Mouse (Mus musculus): Measurements from ENCODE around the gene Sprtn. TPM values are rescaled to one million over a fixed set of nuclear protein-coding genes. Genes with fewer than 3 reads are reported as not detected.

Gene Sprtn
- polyA plus RNA-seq, 1 experiment: 26.8 TPM

- TF ChIP-seq CTCF (IDR thresholded peaks at IDR 0.05; ENCODE audit: borderline replicate concordance, control insufficient read depth, extremely low read depth, insufficient read depth, low read length, poor library complexity) (no peak), POLR2A (IDR thresholded peaks at IDR 0.05; ENCODE audit: control insufficient read depth, extremely low read depth, insufficient read depth, low read length, poor library complexity) (no peak)
- Histone ChIP-seq H3K27me3 (ENCODE audit: control insufficient read depth, insufficient read depth, low read length) (no peaks in the 10 kb centered on the region), H3K4me1 (replicated peaks; ENCODE audit: control insufficient read depth, insufficient read depth, low read length) (no peaks in the 10 kb centered on the region), H3K4me3 (ENCODE audit: control insufficient read depth, insufficient read depth, low read length) (no peak overlapping the region), H3K36me3 (ENCODE audit: control insufficient read depth, insufficient read depth, low read length) (peaks cover 29% of the 10 kb centered on the region), H3K27ac (ENCODE audit: control insufficient read depth, insufficient read depth, low read length) (no peak overlapping the region)
- no peak for DNase-seq
- WGBS: 100% methylated on average over 5 of the region's 5 CpGs
Measured at GRCm38 (mm10) chr8:124914061-124914460, 16.4 kb downstream of the Sprtn start.

DNA sequence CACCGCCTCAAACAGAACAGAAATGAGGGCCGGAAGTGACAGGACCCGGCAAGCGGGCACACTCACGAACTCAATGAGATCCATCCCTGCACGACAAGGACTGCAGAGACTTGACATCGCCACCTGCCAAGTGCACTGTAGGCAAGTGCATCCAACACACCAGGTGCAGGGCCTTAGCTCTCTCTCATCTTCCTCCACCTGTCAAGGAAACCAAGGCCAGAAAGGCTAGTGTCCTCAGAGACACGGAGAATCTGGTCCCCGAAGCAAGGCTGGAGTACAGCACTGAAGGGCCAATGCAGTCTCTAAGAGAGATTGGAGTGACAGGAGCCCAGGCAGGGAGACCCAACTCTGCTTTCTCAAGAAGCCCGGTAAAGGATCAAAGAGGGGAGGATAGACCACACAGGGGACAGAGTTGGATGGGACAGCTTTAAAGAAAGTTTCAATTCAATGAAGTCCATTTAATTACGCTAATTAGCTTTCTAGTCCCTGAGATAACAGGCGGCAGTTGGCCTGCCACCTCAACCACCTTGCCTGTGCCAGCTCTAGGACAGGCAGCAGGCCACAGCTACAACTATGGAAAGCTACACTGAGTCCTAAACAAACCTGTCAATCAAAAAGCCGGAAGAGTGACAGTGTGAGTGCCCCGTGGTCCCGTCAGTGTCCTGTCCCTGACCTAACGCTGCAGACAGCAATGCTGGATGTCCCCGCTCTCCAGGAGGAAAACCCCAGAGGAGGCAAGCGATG lies 20.2 kb downstream of the Sprtn start:
- Histone ChIP-seq H3K27ac (ENCODE audit: control insufficient read depth, insufficient read depth, low read length) (no peak overlapping the region), H3K4me1 (replicated peaks; ENCODE audit: control insufficient read depth, insufficient read depth, low read length) (peaks cover 13% of the 10 kb centered on the region), H3K36me3 (ENCODE audit: control insufficient read depth, insufficient read depth, low read length) (peaks cover 10% of the 10 kb centered on the region), H3K27me3 (ENCODE audit: control insufficient read depth, insufficient read depth, low read length) (no peaks in the 10 kb centered on the region), H3K4me3 (ENCODE audit: control insufficient read depth, insufficient read depth, low read length) (no peak overlapping the region)
- DNase-seq: no peak
- TF ChIP-seq CTCF (IDR thresholded peaks at IDR 0.05; ENCODE audit: borderline replicate concordance, control insufficient read depth, extremely low read depth, insufficient read depth, low read length, poor library complexity) (no peak), POLR2A (IDR thresholded peaks at IDR 0.05; ENCODE audit: control insufficient read depth, extremely low read depth, insufficient read depth, low read length, poor library complexity) (no peak)
- WGBS: 93% methylated on average over 18 of the region's 18 CpGs

DNA sequence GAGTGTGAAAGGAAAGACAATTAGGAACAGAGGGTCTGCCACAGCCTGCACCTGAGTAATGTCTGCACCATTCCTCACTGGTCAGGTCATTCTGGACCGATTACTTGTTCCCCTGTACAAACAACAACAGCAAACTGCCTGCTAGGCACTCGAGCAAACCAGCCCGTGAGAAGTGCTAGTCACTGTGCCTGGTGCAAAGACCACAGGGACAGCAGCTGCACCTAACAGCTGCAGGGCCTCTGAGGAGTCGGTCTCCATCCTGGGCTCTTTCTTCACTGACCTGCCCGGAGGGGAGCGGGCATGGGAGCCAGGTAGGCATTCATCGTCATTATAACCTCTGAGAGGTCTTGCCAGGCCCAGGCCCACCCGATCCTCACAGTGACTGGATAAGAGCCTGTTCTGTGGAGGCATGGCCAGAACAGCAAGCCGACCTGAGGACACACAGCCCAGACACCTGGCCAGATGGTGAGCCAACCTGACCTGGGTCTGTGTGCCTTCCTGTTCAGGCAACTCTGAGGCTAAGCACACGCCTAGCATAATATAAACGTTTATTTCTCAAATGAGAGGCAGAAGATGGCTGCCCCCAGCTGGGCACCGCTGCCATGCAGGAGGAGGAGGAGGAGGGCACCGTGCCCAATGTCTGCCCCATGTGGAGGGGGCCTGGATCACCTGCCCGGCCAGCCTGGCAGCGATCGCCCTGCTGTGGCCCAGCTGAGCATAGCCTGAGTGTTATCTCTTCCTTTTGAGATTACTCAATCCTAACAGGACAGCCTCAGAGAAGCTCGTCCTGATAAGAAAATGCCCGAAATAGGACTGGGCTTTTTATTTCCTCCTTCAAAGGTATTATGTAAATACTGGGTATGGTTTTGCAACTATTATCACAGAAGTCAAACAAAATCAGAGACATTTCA lies 23.9 kb downstream of the Sprtn start:
- H3K4me3 ChIP-seq (ENCODE audit: control insufficient read depth, insufficient read depth, low read length): no peak overlapping the region
- TF ChIP-seq POLR2A (IDR thresholded peaks at IDR 0.05; ENCODE audit: control insufficient read depth, extremely low read depth, insufficient read depth, low read length, poor library complexity) (no peak), CTCF (IDR thresholded peaks at IDR 0.05; ENCODE audit: borderline replicate concordance, control insufficient read depth, extremely low read depth, insufficient read depth, low read length, poor library complexity) (no peak)
- WGBS: 25% methylated on average over 18 of the region's 18 CpGs
- H3K36me3 ChIP-seq (ENCODE audit: control insufficient read depth, insufficient read depth, low read length): no peaks in the 10 kb centered on the region
- no peaks in the 10 kb centered on the region for H3K27me3 ChIP-seq (ENCODE audit: control insufficient read depth, insufficient read depth, low read length)
- DNase-seq: no peak
- no peak overlapping the region for H3K27ac ChIP-seq (ENCODE audit: control insufficient read depth, insufficient read depth, low read length)
- peaks cover 32% of the 10 kb centered on the region for H3K4me1 ChIP-seq (replicated peaks; ENCODE audit: control insufficient read depth, insufficient read depth, low read length)

GRCm38 (mm10) chr8:124922490-124923089 lies 24.9 kb downstream of the Sprtn start:
- TF ChIP-seq POLR2A (IDR thresholded peaks at IDR 0.05; ENCODE audit: control insufficient read depth, extremely low read depth, insufficient read depth, low read length, poor library complexity) (no peak), CTCF (IDR thresholded peaks at IDR 0.05; ENCODE audit: borderline replicate concordance, control insufficient read depth, extremely low read depth, insufficient read depth, low read length, poor library complexity) (no peak)
- Histone ChIP-seq H3K4me1 (replicated peaks; ENCODE audit: control insufficient read depth, insufficient read depth, low read length) (peaks cover 40% of the 10 kb centered on the region), H3K27me3 (ENCODE audit: control insufficient read depth, insufficient read depth, low read length) (no peaks in the 10 kb centered on the region), H3K4me3 (ENCODE audit: control insufficient read depth, insufficient read depth, low read length) (no peak overlapping the region), H3K27ac (ENCODE audit: control insufficient read depth, insufficient read depth, low read length) (no peak overlapping the region), H3K36me3 (ENCODE audit: control insufficient read depth, insufficient read depth, low read length) (no peaks in the 10 kb centered on the region)
- WGBS: 69% methylated on average over 11 of the region's 11 CpGs
- no peak for DNase-seq

DNA sequence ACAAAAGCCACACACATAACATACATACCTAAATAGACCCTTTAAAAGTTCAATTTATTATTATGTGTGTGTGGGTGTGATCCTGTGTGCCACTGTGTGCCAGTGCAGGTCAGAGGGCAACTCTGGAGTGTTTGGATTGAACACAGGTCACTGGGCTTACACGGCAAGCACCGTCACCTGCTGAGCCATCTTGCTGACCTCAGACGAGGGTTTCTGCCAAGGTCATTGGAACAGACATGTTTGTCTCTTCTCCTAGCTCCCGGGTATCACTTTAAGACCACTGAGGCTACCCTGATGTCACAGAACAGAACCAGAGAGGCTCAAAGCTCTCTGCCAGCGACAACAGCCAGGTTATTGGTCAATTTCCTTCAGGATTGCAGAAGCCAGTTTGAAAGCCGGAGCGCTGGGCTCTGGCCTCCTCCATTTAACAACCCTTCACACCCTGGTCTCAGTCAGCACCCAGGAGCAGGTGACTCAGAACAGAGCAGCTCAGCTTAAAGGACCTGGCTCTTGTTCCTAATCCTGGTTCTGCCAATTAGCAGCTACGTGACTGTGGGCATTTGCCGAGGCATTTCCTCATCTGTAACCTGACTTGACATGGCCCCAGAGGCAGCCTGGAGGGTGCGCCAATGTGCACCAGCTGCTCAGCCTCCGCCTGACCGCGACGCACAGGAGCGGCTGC lies 26.4 kb downstream of the Sprtn start:
- no peak for TF ChIP-seq POLR2A (IDR thresholded peaks at IDR 0.05; ENCODE audit: control insufficient read depth, extremely low read depth, insufficient read depth, low read length, poor library complexity)
- TF ChIP-seq CTCF (IDR thresholded peaks at IDR 0.05; ENCODE audit: borderline replicate concordance, control insufficient read depth, extremely low read depth, insufficient read depth, low read length, poor library complexity): no peak
- Histone ChIP-seq H3K27ac (ENCODE audit: control insufficient read depth, insufficient read depth, low read length) (no peak overlapping the region), H3K4me3 (ENCODE audit: control insufficient read depth, insufficient read depth, low read length) (no peak overlapping the region), H3K4me1 (replicated peaks; ENCODE audit: control insufficient read depth, insufficient read depth, low read length) (peaks cover 42% of the 10 kb centered on the region), H3K36me3 (ENCODE audit: control insufficient read depth, insufficient read depth, low read length) (no peaks in the 10 kb centered on the region), H3K27me3 (ENCODE audit: control insufficient read depth, insufficient read depth, low read length) (no peaks in the 10 kb centered on the region)
- 88% methylated on average over 15 of the region's 15 CpGs for WGBS
- DNase-seq: no peak

Data from thymus, adult 2 months (tissue).